Mouse (Mus musculus) megakaryocyte, embryonic 14.5 days (primary cell): Measurements from ENCODE around the gene Susd3.

Experiments used
- FLI1 ChIP-seq: IDR thresholded peaks from 2 replicates; pipeline ENCODE4 v1.6.1; 2012; ENCODE audit warnings: low read length, inconsistent platforms, mixed read lengths
- GATA1 ChIP-seq: IDR thresholded peaks from 3 replicates; pipeline ENCODE4 v1.6.1; 2012; ENCODE audit warnings: mixed read lengths, low read length, inconsistent platforms, borderline replicate concordance

DNA sequence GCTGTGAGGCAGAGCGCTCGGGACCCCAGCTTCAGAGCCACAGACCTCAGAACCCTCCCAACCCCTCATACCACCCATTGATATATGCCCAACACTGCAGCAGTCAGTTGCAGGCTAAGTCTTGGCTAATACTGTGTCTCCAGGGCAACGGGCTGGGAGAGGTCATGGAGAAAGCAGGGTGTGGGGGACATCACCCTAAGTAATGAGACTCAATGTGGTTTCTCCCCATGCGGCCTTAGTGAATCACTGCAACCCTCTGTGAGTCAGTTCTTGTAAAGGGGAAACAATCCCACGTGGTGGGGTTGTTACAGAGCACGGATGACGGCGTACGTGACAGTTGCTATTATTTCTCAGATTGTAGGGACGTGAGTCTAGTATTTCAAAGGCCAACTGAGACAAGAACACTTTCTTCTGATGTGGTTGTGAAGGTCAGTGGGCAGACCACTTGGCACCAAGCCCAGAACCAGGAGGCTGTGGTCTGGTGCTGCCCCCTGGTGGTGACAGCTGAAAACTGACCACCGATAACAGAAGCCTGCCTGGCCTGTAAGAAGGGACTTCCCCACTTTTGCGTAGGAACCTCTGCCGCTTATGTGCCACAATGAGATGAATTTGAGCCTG lies 43.0 kb downstream of the Susd3 start:
- TF ChIP-seq GATA1 = no peak
- no peak for TF ChIP-seq FLI1
